Mouse (Mus musculus) thymus, postnatal 25 days (tissue): Measurements from ENCODE around the gene Gm136.

Experiments used
- DNase-seq: peaks from one replicate; pipeline ENCODE4 v3.0.0; 2022

Gene Gm136

DNA sequence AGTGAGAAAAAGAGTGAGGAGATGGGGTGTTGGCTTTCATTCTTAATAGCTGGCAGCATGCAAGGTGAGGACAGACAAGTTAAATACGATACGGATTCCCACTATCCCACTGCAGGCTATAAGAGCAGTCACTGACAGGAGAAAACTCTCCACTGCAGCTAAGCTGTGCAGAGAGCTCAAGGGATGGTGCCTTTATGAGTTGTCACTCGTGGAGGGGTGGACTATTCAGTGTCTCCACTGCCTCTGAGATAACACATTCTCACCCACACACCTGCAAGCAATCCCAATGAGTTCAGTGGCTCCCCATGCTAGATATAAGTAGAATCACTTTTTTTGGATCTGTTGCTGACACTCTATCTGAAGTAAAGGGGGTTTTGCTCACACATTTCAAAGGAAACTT, 47.9 kb downstream of the Gm136 start:
- no peak for DNase-seq

- no peak for DNase-seq
These were observed 48.8 kb downstream of the Gm136 start for GRCm38 (mm10) chr4:34707248-34707647.

DNA sequence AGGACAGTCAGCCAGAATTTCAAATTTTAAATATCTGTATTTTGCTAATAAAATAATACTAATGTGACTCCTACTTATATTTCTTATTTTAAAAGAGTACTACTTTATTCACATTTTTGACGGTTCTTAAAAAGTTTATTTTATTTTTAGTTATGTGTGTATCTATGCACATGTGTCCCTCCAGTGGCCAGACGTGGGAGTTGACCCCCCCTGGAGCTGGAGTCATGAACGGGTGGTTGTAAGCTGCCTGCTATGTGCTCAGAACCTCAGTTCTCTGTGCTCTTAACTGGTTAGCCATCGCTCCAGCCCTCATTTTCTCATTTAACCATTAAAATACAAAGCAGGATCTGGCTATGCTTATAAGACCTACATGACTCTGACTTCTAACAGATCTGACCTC, 53.0 kb downstream of the Gm136 start:
- DNase-seq, result no peak

- no peak for DNase-seq
These were observed 53.8 kb downstream of the Gm136 start for GRCm38 (mm10) chr4:34702231-34702630.

DNA sequence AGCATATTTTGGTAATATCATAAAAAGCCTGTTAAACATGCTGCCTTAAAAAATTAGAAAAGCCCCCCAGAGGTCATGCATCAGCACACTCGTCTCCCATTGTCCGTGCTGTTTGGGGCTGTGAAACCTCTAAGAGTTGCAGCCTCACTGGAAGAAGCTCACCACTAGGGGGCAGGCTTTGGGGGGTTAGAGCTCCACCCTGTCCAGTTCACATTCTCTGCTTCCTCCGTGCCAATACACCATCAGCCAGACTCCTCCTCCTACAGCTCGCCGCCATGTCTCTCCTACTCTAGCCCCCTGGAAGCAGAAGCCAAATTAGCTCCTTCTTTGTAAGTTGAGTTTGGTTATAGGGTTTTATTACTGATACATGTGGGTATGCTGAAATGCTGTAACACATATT, 54.5 kb downstream of the Gm136 start:
- DNase-seq, result peak; percentile 69
